Mouse (Mus musculus) urinary bladder, adult 2 months (tissue): ENCODE results near the gene Ap1g2. TPM values are rescaled to one million over a fixed set of nuclear protein-coding genes. Genes with fewer than 3 reads are reported as not detected.

Experiments
- DNase-seq: peaks from one replicate; pipeline ENCODE4 v3.0.0; 2022; ENCODE audit warnings: low spot score
- polyA plus RNA-seq: library from polyadenylated mRNA; depleted of rRNA; stranded (reverse); fragments of >200 nt; gene quantifications from 2 replicates; pipeline ENCODE4 v1.2.3, GENCODE M21; 2012; rRNA removed

Ap1g2 gene
- polyA plus RNA-seq, result 22.5 and 26.6 TPM in 2 replicates

- DNase-seq, result peak; percentile 75
Observed at GRCm38 (mm10) chr14:55105836-55106809, at the start of gene Ap1g2. Gene Ap1g2, minus strand, starts transcription at chr14:55106593.

DNA sequence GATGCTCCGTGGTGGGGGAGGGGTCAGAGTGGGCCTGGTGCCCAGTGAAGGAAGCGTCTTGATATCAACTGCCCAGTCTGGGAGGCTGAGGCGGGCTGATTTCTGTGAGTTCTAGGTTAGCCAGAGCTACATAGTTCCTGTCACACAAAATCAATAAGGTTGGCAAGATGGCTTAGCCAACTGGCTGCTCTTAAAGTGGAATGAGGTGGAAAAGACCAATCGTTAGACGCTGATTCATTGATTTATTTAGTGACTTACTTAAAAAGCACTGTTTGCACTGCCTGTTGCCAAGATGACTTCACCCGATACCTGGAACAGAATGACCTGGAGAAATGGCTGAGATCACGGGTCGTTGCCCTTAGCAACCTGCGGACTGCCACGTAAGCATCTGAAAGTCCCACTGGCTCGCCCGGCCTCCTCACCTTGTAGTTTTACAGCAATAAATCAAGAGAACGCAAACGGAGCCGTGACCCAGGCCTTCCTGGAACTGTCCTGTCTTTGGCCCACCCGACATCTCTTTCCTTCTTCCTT, 46.6 kb upstream of the Ap1g2 start:
- DNase-seq, result no peak

- no peak for DNase-seq
Observed at GRCm38 (mm10) chr14:55152174-55152573, 45.8 kb upstream of the Ap1g2 start.

- no peak for DNase-seq
Observed at GRCm38 (mm10) chr14:55150985-55151384, 44.6 kb upstream of the Ap1g2 start.

DNA sequence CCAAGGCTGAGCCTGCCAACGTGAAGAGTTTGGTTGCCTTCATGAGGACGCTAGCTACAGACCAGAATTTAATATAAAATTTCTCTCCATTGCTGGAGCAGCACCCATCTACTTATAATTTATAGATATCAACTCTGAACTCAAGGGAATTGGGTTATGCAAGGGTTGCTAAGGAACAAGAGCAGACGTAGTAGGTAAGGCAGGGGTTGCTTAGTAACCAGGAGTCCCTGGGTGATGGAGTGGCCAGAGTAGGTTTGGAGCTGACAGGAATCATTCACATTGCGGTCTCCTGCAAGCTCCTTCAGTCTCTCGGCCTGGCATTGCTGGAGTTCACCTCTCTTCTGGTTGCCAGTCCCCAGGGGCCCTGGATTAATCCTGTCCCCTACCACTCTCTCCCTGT, 42.6 kb upstream of the Ap1g2 start:
- DNase-seq, result no peak

- no peak for DNase-seq
Observed at GRCm38 (mm10) chr14:55148363-55148915, 42.0 kb upstream of the Ap1g2 start.

- DNase-seq, result no peak
Observed at GRCm38 (mm10) chr14:55146829-55147401, 40.5 kb upstream of the Ap1g2 start.

DNA sequence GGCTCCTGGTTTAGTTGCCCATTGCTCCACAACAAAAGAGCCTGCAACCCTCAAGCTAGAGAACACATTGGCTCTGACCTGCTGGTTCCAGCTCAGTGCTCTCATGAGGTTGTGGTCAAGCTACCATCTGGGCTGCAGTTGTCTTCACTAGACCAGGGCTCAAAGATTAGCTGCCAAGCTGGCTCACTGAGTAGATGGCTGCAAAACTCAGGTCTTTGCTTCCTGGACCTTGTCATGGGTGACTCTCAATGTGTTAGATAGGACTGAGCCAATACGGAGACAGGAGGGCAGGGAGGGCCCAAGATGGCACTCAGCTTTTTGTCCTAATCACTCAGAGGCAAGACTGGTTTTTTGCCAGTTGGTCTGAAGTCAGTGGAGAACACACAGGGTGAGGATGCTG, 39.9 kb upstream of the Ap1g2 start:
- no peak for DNase-seq

GRCm38 (mm10) chr14:55139313-55139712, 32.9 kb upstream of the Ap1g2 start:
- DNase-seq, result no peak

DNA sequence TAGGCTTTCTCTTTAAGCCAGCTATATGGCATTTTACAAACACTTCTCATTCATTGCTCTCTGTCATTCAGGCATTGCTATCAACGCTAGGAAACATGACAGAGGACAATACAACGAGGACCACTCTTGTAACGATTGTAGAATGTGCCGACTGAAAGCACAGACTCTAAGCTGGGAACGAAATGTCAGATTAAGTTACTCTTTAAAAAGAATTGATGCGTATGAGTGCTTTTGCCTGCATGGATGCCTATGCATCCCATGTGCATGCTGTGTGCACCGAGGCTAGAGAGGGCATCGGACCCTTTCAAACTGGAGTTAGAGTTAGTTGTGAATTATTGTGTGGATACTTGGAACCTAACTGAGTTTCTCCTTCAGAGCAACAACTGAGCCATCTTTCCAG, 29.3 kb upstream of the Ap1g2 start:
- no peak for DNase-seq

DNA sequence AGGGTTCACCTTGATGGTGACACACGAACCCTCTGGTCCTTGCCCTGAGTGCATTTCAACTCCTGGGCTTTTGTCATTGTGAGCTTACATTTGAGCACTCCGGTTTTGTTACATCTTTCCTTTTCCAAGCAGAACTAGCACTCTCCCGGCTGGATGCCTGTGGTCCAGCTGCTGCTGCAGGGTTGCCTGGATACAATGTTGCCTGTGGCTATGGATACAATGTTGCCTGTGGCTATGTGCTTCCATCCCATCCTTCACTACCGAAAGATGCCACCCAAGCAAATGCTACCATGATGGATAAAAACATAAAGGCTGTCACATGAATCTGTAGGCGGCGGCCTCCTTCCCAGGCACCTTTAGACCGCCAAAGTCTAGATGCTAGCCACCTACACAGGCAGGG, 20.1 kb upstream of the Ap1g2 start:
- DNase-seq, result no peak

GRCm38 (mm10) chr14:55125711-55126110, 19.3 kb upstream of the Ap1g2 start:
- no peak for DNase-seq

DNA sequence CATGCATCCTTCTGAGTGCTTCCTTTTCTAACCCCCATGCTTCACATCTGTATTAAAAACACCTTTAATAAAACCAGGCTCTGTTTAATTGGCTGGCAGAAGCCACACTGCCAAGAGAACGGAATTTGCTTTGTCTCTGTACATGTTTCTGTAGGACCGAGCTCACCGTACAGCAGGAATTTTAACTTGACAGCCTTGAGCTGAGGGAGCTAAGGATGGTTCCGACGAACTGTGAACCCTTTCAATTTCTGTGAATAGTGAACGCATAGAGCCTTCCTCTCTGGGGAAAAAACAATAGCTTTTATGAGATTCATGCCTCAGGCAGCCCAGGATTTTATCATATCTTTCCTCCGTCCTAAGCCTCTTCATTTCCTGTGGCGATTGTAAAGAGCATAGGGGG, 16.0 kb upstream of the Ap1g2 start:
- no peak for DNase-seq

DNA sequence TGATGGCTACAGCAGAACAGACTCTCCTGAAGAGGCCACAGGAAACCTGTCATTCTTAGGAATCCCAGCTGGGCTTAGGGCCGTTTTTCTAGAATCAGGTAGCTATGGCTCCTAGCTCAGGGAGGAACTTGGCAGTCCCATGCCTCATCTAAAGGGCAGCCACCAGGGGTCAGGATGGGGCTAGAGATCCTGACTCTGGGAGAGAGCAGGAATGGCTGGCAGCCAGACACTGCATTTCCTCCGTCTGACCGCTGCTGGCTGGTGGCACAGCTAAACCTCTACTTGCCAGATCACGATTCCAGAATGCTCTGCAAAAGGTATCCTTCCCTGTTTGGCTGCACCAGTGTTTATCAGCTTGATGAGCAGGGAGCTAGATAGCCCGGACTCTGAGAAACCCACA, 15.6 kb upstream of the Ap1g2 start:
- DNase-seq, result no peak

- no peak for DNase-seq
Observed at GRCm38 (mm10) chr14:55119421-55120134, 13.2 kb upstream of the Ap1g2 start.

- DNase-seq, result no peak
Observed at GRCm38 (mm10) chr14:55118852-55119251, 12.5 kb upstream of the Ap1g2 start.

DNA sequence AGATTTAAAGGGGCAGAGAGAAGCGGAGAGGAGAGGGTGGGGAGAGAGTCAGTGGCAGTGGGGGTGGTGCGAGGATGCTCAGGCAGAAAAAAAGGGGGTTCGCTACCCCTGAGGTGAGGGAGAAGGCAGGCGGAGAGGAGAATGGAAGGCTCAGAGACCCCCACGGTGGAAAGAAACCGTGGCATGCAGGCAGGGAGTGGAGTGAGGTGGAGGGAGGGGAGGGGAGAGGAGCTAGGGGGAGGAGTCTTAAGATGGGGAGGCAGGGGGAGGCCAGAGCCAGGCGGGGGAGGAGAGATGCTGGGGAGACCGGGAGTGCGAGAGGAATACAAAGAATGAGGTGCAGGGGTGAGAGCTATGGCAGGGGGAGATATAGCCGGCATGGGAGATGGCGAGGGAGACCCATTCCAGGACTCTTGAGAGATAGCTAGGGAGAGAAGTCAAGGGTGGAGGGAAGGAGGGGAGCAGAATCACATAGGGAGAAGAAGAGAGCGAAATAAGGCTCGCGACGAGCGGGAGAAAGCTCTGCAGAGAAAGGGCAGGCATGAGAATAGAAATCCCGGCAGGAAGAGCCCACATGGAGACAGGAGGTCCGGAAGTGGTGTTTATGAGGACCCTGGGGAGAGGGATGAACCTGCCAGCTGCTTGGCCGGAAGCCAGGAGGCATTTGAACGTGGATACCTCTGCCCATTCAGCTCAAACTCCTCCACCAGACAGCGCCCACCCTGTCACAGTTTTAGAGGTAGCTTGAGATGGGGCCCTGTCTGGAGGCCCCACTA, 10.2 kb upstream of the Ap1g2 start, which contains the start of gene Jph4:
Jph4 (minus strand) TSS at position 511 of the 776 bp plus-strand sequence.
- DNase-seq, result no peak

- no peak for DNase-seq
Observed at GRCm38 (mm10) chr14:55115846-55116245, 9.5 kb upstream of the Ap1g2 start.

GRCm38 (mm10) chr14:55114759-55115701, 8.6 kb upstream of the Ap1g2 start:
- no peak for DNase-seq
